Mouse (Mus musculus) retina, embryonic 14.5 days (tissue): Measurements from ENCODE around the gene Pde4d.
A peak's percentile ranks its signal among the peaks of the same experiment; 100 is the strongest.

Experiments
- DNase-seq: peaks from one replicate; pipeline ENCODE4 v3.0.0-alpha.2; 2015; ENCODE audit warnings: low spot score

The Pde4d gene

DNA sequence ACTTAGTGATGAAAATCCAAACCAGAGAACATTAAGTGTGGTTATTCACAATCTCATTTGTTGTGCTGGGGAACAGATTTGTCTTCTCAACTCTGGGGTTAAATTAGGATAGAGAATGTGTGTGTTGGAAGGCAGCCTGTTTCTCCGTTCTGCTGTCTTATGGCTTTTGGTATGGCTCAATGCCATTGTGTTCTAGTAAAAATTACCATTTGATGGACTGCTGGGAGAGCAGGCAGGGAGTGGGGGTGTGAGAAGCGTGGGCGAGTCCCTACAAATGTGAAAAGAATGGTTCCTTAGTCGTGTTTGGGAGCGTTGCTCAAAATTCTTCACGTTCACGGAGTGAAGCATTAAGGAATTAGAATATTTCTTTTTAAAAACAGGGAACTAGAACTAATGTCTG, 597.4 kb downstream of the Pde4d start:
- DNase-seq: no peak

DNA sequence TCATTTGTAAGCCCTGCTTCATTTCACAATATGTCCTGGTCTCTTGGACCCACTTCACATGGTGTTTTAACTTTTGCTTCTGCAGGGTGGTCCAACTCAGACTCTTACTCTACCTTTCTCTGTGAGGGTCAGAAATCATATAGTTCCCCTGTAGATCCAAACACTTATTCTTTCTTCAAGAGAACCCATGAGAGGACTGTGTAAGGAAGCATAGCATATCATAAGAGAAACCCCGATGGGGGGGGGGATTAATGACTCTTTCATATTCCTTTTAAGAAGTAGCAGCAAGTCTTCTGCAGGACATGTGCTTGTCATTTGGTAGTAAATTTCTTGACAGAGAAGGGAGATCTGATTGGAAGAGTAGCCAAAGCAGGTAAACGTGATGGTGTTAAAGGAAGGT, 603.1 kb downstream of the Pde4d start:
- no peak for DNase-seq

GRCm38 (mm10) chr13:109053242-109054018, 603.7 kb downstream of the Pde4d start:
- no peak for DNase-seq

DNA sequence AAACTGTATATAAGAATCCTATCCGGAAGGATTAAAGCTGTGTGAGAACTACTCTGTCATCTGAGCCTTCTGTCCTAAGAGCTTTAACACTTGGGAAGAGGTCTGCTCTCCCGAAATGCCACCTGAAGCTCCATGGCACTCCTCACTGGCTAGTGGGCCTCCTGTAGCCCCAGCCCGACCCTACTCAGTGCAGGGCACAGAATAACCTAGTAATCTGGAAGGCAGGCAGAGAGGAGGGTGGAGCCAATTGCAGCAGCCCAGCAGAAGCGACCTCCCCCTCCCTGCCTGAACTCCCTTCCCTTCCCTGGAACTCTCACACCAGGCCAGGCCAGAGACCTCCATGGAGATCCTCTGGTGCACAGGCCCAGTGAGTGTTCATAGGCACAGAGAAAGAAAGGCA, 608.3 kb downstream of the Pde4d start:
- DNase-seq: no peak

GRCm38 (mm10) chr13:109066581-109067159, 616.9 kb downstream of the Pde4d start:
- no peak for DNase-seq

DNA sequence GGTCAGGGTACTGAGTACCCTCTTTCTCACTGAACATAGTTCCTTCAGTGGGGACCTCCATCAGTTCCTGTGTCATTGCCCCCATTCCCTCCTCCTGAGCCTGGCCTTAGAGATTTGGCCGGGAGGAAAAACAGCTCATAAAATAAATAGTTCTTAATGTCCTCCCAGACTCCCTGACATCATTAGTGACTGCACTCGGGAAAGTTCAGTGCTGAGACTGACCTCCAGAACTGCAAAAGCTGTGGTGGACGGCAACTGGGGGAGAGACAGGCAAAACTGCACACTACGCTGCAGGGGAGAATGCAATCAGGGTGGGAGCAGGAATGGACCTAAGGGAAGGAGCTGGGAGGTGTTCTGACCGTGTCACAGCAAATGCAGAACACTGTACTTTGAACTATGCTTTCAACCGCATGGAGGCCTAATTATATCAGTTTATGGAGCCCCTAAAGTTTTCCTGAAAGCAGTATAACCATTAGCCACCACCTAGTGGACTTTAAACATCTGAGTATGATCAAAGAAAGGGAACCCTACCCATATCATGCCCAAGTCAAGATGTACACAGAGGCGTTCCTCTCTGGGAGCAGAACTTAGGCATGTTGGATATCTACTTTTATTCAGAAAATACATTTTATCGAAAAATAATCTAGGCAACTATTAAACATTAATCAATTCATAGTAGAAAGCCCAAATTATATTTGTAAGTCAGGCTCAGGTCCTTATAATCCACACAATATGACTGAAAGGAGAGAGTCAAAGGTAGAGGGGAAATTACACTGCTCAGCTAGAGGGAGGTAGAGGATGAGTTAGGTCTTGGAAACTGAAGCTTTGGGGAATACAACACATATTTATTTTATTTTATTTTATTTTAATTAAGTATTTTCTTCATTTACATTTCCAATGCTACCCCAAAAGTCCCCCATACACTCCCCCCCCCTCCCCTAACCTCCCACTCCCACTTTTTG, 618.8 kb downstream of the Pde4d start:
- DNase-seq: no peak

DNA sequence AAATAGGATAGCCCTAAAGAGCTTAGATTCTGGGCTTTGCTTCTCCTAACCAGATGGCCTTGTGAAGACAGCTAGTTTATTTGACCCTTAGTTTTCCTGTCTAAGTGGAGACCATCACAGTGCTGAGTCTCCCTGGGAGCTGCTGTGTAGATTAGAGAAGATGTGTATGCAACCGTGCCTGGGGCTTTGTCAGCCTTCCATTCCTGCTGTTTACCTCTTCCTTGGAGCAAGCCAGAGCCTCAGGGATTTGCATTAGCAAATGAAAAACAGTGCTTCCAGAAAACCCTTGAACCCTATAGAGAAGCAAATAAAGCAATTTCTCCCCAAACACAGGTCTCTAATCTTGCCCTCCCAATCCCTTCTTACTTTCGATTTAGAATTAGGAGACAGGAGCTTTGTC, 623.6 kb downstream of the Pde4d start:
- DNase-seq: no peak

GRCm38 (mm10) chr13:109074078-109074477, 624.3 kb downstream of the Pde4d start:
- no peak for DNase-seq

DNA sequence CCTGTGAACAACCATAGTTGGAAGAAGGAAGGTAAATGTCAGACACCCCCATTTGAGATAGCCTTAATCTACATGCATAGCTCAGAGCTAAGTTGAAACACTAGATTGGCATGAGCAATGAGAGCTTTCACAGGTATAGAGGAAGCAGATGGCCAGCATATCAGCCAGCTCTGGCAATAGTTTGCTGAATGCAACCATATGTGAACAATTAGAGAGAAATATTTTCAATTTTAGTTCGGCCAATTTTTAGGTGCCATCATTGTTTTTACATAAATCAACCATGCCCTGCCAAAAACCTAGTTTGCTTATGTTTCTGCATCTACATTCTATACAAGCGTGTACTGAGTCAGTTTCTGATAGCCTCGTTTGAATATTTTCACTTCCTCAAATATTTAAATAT, 642.9 kb downstream of the Pde4d start:
- no peak for DNase-seq

- DNase-seq: no peak
These were observed 646.9 kb downstream of the Pde4d start for GRCm38 (mm10) chr13:109096654-109097053.

DNA sequence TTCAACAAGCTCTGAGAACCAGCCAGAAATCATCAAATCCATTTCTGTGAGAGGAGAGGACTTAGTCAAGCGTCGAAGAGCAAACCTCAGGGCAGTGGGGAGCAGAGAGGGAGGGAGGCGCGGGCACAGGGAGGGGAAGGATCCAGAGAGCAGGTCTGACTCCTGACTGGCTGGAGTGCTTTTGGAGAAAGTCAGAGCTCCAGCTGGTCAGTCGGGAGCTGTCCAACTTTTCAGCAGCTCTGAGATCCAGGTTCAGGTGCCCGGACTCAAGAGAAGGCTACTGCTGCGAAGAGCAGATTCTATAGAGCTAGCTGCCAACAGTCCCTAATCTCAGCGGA, 666.2 kb downstream of the Pde4d start:
- no peak for DNase-seq

- DNase-seq: peak; percentile 79
These were observed 666.8 kb downstream of the Pde4d start for GRCm38 (mm10) chr13:109116342-109117201.

GRCm38 (mm10) chr13:109117210-109117791, 667.6 kb downstream of the Pde4d start:
- peak; percentile 15 for DNase-seq

DNA sequence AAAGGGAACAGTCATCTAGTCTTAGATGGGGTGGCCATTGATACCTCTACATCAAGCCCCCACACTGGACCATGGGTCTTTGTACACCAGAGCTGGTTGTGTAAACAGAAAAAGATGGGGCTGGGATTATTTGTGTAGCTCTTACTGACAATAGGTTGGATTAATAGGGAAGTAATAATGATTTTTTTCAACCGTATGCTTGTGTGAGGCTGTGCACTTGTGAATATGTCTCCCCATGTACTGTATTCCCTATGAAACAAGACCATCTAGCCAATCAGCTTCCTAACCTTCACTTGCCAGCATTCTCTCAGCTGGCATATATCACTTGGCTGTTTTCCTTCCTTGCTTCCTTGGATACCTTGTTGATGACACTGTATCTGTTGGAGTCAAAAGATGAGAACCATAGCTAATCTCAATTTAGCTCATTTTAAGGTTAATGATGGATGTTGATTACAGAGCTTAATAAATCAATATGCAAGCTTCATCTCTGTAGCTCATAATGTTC, 668.6 kb downstream of the Pde4d start:
- DNase-seq: no peak

GRCm38 (mm10) chr13:109121867-109122266, 672.1 kb downstream of the Pde4d start:
- no peak for DNase-seq

DNA sequence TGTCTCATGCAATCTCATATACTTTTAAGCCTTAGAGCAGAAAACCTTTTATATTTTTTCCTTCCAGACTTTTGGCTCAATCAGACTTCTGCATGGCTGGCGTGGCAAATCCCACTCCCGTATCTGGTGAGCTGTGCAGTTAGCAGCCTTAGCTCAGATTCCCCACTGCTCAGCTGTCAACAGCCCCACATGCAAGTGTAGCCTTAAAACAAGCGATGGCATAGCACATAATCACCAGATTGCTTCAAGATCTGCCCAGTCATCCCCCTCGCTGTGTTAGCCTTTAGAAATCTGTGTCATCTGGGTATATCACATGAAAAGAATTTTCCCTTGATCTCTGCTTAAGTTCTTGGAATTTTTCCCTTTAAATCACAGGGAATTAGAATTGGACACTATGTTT, 686.7 kb downstream of the Pde4d start:
- DNase-seq: no peak

- no peak for DNase-seq
These were observed 709.0 kb downstream of the Pde4d start for GRCm38 (mm10) chr13:109158703-109159102.

- DNase-seq: peak; percentile 23
These were observed 719.0 kb downstream of the Pde4d start for GRCm38 (mm10) chr13:109168556-109169334.

GRCm38 (mm10) chr13:109169335-109169606, 719.5 kb downstream of the Pde4d start:
- peak; percentile 9 for DNase-seq

- no peak for DNase-seq
These were observed 721.9 kb downstream of the Pde4d start for GRCm38 (mm10) chr13:109171688-109172087.

DNA sequence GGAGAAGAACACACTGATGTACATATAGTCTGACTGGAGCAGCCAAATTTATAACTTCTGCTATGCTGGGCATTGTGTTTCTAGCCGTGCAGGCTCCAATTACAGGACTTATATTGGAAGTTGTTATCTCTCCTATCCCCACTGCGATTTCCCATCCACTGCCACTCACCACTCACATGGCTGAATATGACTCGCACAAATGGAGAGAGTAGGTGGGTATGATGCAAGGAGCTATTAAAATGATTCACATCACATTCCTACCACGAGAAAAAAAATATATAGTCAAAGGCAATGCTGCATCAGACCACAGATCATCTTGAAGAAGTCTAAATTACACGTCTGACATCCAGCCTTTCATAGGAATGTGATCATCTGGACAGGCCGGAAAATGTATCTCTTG, 725.5 kb downstream of the Pde4d start:
- no peak for DNase-seq
